Mouse (Mus musculus): Measurements from ENCODE around the gene Gpr50. TPM values are rescaled to one million over a fixed set of nuclear protein-coding genes. Genes with fewer than 3 reads are reported as not detected.

The Gpr50 gene
- polyA plus RNA-seq, 1 experiment from 2014 or later, result 0.37 TPM

DNA sequence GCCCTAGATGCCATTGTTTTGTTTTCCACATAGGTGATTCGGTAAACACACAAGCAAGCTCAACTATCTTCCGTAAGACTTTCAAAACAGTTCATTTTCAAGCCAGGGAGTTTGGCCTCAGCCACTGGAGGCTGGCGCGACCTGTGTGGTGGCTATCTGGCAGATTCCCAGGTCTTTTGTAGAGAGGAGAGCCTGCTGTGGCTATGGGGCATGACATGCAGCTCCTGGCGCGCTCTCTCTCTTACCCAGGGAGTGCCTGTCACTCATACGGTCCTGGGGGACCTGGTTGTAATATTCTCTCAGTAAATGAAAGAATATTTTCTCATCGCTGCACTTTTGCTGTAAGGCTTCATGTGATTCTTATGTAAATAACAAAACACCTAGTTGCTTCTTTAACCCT lies 13.5 kb upstream of the Gpr50 start:
- Histone ChIP-seq H3K4me3 (ENCODE audit: low read length) (no peak overlapping the region), H3K27me3 (ENCODE audit: control insufficient read depth, insufficient read depth, low read length) (no peaks in the 10 kb centered on the region), H3K4me2 (replicated peaks; ENCODE audit: low read depth, low read length) (no peak overlapping the region), H3K36me3 (ENCODE audit: control insufficient read depth, insufficient read depth, low read length) (no peaks in the 10 kb centered on the region), H3K27ac (ENCODE audit: low read depth, low read length) (no peak overlapping the region), H3K9me3 (ENCODE audit: control insufficient read depth, low read length) (no peaks in the 10 kb centered on the region), H3K9ac (ENCODE audit: low read depth, low read length) (no peak overlapping the region), H3K4me1 (ENCODE audit: control insufficient read depth, insufficient read depth, low read length) (no peaks in the 10 kb centered on the region)
- ATAC-seq (ENCODE audit: low FRiP score, low TSS enrichment), result no peak
- WGBS, result 49% methylated on average over 8 of the region's 8 CpGs

GRCm38 (mm10) chrX:71661794-71662193 lies 1.7 kb upstream of the Gpr50 start:
- Histone ChIP-seq H3K9ac (ENCODE audit: low read depth, low read length) (no peak overlapping the region), H3K4me2 (replicated peaks; ENCODE audit: low read depth, low read length) (no peak overlapping the region), H3K9me3 (ENCODE audit: control insufficient read depth, low read length) (peaks cover 6% of the 10 kb centered on the region; the same call in 1 of the 2 replicates), H3K4me3 (ENCODE audit: low read length) (no peak overlapping the region), H3K4me1 (ENCODE audit: control insufficient read depth, insufficient read depth, low read length) (no peaks in the 10 kb centered on the region), H3K27ac (ENCODE audit: low read depth, low read length) (no peak overlapping the region), H3K36me3 (ENCODE audit: control insufficient read depth, insufficient read depth, low read length) (no peaks in the 10 kb centered on the region), H3K27me3 (ENCODE audit: control insufficient read depth, insufficient read depth, low read length) (peaks cover 48% of the 10 kb centered on the region)
- no peak for ATAC-seq (ENCODE audit: low FRiP score, low TSS enrichment)
- 31% methylated on average over 14 of the region's 14 CpGs for WGBS

DNA sequence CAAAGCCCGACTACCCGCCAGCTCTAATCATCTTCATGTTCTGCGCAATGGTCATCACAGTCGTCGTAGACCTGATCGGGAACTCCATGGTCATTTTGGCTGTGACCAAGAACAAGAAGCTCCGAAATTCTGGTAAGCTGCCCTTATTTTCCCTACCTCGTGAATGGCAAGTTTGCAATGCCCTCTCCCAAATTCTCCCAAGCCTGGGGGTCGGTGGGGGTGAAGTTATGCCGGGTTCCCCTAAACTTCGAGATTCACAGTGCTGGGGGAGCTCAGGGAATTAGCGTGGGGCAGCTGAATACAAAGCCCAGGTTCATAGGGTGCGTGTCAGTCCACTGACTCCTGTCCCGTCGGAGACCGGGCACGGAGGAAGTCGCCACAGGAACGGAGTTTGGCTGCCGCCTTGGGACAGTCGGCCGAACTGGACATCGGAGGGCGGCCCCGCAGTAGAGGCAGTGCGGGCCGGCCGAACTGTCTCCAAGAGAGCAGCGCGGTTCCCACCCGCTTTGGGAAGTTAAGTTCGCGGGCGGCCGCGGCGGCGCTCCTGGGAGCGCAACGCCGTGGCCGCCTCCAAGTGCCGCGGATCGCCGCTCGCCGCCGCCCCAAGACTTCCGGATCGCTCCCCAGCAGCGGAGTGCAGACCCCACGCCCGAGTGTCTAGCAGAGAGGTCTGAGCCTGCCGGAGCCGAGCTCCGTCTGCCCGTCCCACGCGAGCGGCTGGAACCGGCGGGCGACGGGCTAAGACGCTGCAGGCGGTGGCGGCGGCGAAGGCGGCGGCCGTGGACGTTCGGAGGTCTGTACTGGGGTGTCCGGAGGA lies 612 bp downstream of the Gpr50 start:
- Histone ChIP-seq H3K27ac (ENCODE audit: low read depth, low read length) (no peak overlapping the region), H3K4me2 (replicated peaks; ENCODE audit: low read depth, low read length) (peak overlapping the region; percentile 55), H3K9ac (ENCODE audit: low read depth, low read length) (peak overlapping the region; percentile 23; the same call in 1 of the 2 replicates), H3K4me3 (ENCODE audit: low read length) (peak overlapping the region; percentile 42), H3K27me3 (ENCODE audit: control insufficient read depth, insufficient read depth, low read length) (peaks cover 49% of the 10 kb centered on the region), H3K9me3 (ENCODE audit: control insufficient read depth, low read length) (peaks cover 6% of the 10 kb centered on the region; the same call in 1 of the 2 replicates), H3K4me1 (ENCODE audit: control insufficient read depth, insufficient read depth, low read length) (no peaks in the 10 kb centered on the region), H3K36me3 (ENCODE audit: control insufficient read depth, insufficient read depth, low read length) (no peaks in the 10 kb centered on the region)
- peak; percentile 68; the same call in 1 of the 2 replicates for ATAC-seq (ENCODE audit: low FRiP score, low TSS enrichment)
- 24% methylated on average over 64 of the region's 76 CpGs for WGBS

DNA sequence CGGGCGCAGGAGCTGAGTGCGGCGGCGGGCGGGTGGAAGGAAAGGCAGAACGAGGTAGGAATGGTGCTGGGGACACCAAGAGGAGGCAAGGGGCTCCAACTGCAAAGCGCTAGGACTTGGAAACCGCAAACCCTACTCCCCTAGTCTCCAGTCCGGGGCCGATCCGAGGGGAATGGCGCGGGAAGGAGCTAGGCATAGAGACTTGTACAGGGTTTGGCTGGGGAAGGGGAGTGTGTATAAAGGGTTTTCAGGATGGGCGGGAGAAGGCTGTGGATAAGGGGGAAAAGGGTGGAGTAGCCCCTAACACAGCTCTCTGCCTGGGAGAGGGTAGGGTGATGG lies 1.2 kb downstream of the Gpr50 start:
- Histone ChIP-seq H3K9ac (ENCODE audit: low read depth, low read length) (peak overlapping the region; percentile 23; the same call in 1 of the 2 replicates), H3K9me3 (ENCODE audit: control insufficient read depth, low read length) (peaks cover 6% of the 10 kb centered on the region; the same call in 1 of the 2 replicates), H3K4me1 (ENCODE audit: control insufficient read depth, insufficient read depth, low read length) (no peaks in the 10 kb centered on the region), H3K27ac (ENCODE audit: low read depth, low read length) (no peak overlapping the region), H3K4me3 (ENCODE audit: low read length) (peak overlapping the region; percentile 42), H3K4me2 (replicated peaks; ENCODE audit: low read depth, low read length) (peak overlapping the region; percentile 55), H3K27me3 (ENCODE audit: control insufficient read depth, insufficient read depth, low read length) (peaks cover 48% of the 10 kb centered on the region), H3K36me3 (ENCODE audit: control insufficient read depth, insufficient read depth, low read length) (no peaks in the 10 kb centered on the region)
- no peak for ATAC-seq (ENCODE audit: low FRiP score, low TSS enrichment)
- WGBS, result 36% methylated on average over 9 of the region's 15 CpGs

GRCm38 (mm10) chrX:71670254-71670653 lies 6.8 kb downstream of the Gpr50 start:
- no peaks in the 10 kb centered on the region for H3K4me1 ChIP-seq (ENCODE audit: control insufficient read depth, insufficient read depth, low read length)
- H3K9ac ChIP-seq (ENCODE audit: low read depth, low read length), result no peak overlapping the region
- WGBS, result 16% methylated on average over 6 of the region's 6 CpGs
- no peak overlapping the region for H3K27ac ChIP-seq (ENCODE audit: low read depth, low read length)
- no peaks in the 10 kb centered on the region for H3K9me3 ChIP-seq (ENCODE audit: control insufficient read depth, low read length)
- no peak overlapping the region for H3K4me2 ChIP-seq (replicated peaks; ENCODE audit: low read depth, low read length)
- H3K27me3 ChIP-seq (ENCODE audit: control insufficient read depth, insufficient read depth, low read length), result peaks cover 15% of the 10 kb centered on the region
- H3K4me3 ChIP-seq (ENCODE audit: low read length), result no peak overlapping the region
- no peak for ATAC-seq (ENCODE audit: low FRiP score, low TSS enrichment)
- no peaks in the 10 kb centered on the region for H3K36me3 ChIP-seq (ENCODE audit: control insufficient read depth, insufficient read depth, low read length)

DNA sequence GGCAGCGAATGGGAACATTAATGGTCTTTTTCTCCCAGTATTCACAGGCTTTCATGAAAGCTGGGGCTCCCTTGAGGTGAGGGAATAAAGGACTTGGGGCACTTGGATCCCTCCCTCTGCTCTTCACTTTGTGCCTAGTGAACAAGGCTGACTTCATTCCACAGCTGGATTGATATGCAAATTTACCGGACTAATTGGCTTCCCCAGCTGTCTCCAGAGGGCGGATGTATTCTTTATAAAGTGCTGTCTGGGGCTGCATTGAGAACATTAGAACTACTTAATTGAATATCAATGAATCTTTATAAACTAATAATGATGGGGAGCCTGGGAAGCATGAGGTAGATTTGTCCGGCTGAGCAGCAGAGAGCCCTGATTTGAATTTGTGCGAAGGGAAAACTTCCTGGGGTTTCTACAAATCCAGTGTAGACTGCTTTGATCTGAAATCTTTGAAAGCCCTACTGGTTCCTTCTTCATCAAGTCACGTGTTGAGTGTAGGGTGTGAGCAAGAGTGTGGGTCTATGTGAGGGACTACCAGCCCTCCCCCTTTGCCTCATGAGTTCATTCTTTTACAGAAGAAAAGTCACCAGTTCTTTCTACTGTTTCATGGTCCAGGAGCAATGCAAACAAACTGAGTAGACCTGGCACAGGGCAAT lies 37.5 kb downstream of the Gpr50 start:
- no peaks in the 10 kb centered on the region for H3K9me3 ChIP-seq (ENCODE audit: control insufficient read depth, low read length)
- 32% methylated on average over 6 of the region's 6 CpGs for WGBS
- no peaks in the 10 kb centered on the region for H3K36me3 ChIP-seq (ENCODE audit: control insufficient read depth, insufficient read depth, low read length)
- ATAC-seq (ENCODE audit: low FRiP score, low TSS enrichment), result no peak
- no peaks in the 10 kb centered on the region for H3K4me1 ChIP-seq (ENCODE audit: control insufficient read depth, insufficient read depth, low read length)
- no peak overlapping the region for H3K9ac ChIP-seq (ENCODE audit: low read depth, low read length)
- H3K27me3 ChIP-seq (ENCODE audit: control insufficient read depth, insufficient read depth, low read length), result no peaks in the 10 kb centered on the region
- H3K4me3 ChIP-seq (ENCODE audit: low read length), result no peak overlapping the region
- H3K27ac ChIP-seq (ENCODE audit: low read depth, low read length), result no peak overlapping the region
- H3K4me2 ChIP-seq (replicated peaks; ENCODE audit: low read depth, low read length), result no peak overlapping the region

Other genes with a start within 250 kb of the Gpr50 start
- gene Cd99l2, start 170.8 kb upstream of the Gpr50 start, polyA plus RNA-seq (2014; fragmentation: Nextera tagmentation; extraction: Ambion mirVana), result 19.9 and 21.1 TPM in 2 replicates
- 317 and 331 TPM in 2 replicates for gene Hmgb3, start 107.7 kb upstream of the Gpr50 start, polyA plus RNA-seq (2014; fragmentation: Nextera tagmentation; extraction: Ambion mirVana)
- gene Vma21, start 152.3 kb downstream of the Gpr50 start, polyA plus RNA-seq (2014; fragmentation: Nextera tagmentation; extraction: Ambion mirVana), result 38.8 and 39.6 TPM in 2 replicates